Mouse (Mus musculus) liver, embryonic 11.5 days (tissue): ENCODE results near the gene Oxsr1. TPM values are rescaled to one million over a fixed set of nuclear protein-coding genes. Genes with fewer than 3 reads are reported as not detected.
"Not testable (repeated sequence)": the region's sequence is repeated elsewhere in the genome, so short reads cannot be mapped to it uniquely, and the experiment has no call there.

Experiments used
- ATAC-seq: fragments of 200-750 bp; cut with Nextera tagmentation; replicated peaks from 2 replicates; pipeline ENCODE4 v1.8.0; 2017; ENCODE audit warnings: moderate number of reproducible peaks, mild to moderate bottlenecking, moderate TSS enrichment, moderate library complexity; ENCODE audit not compliant: low FRiP score
- DNase-seq: peaks from one replicate; pipeline ENCODE4 v3.0.0-alpha.2; 2017; ENCODE audit warnings: low spot score
- H3K27ac ChIP-seq: fragments of 300-500 bp; sonication (generic); 2 replicates; pipeline ENCODE4 v1.5.1; 2014; ENCODE audit warnings: mild to moderate bottlenecking, low read depth, low read length, control low read depth
- H3K27me3 ChIP-seq: fragments of 300-500 bp; sonication (generic); replicated peaks from 2 replicates; pipeline ENCODE4 v1.6.1; 2014; ENCODE audit warnings: low read length, mixed read lengths; ENCODE audit not compliant: control insufficient read depth, insufficient read depth
- H3K36me3 ChIP-seq: fragments of 300-500 bp; sonication (generic); 2 replicates; pipeline ENCODE4 v1.6.1; 2014; ENCODE audit warnings: mild to moderate bottlenecking, low read length, moderate library complexity, mixed read lengths; ENCODE audit not compliant: control insufficient read depth, insufficient read depth
- H3K4me1 ChIP-seq: fragments of 300-500 bp; sonication (generic); replicated peaks from 2 replicates; pipeline ENCODE4 v1.6.1; 2014; ENCODE audit warnings: low read length, mixed read lengths; ENCODE audit not compliant: control insufficient read depth, insufficient read depth
- H3K4me2 ChIP-seq: fragments of 300-500 bp; sonication (generic); 2 replicates; pipeline ENCODE4 v1.6.1; 2014; ENCODE audit warnings: mild to moderate bottlenecking, control low read depth, moderate library complexity
- H3K4me3 ChIP-seq: fragments of 300-500 bp; sonication (generic); 2 replicates; pipeline ENCODE4 v1.5.1; 2014; ENCODE audit warnings: low read depth, low read length, control low read depth
- H3K9ac ChIP-seq: fragments of 300-500 bp; sonication (generic); 2 replicates; pipeline ENCODE4 v1.6.1; 2014; ENCODE audit warnings: low read depth, low read length, control low read depth
- H3K9me3 ChIP-seq: fragments of 300-500 bp; sonication (generic); 2 replicates; pipeline ENCODE4 v1.6.1; 2016; ENCODE audit warnings: low read length, inconsistent platforms, mixed read lengths; ENCODE audit not compliant: control insufficient read depth
- WGBS: fragments of 180-500 bp; shearing (Covaris S2); extraction: QIAGEN DNeasy Blood & Tissue Kit; methylation state at CpG from one replicate; pipeline ENCODE4 v1.1.7; 2014; 5-methylcytosine and 5-hydroxymethylcytosine counted together
- polyA plus RNA-seq: library from polyadenylated mRNA; unstranded; fragments of >200 nt; fragmentation: Nextera tagmentation; extraction: Ambion mirVana; gene quantifications from 2 replicates; pipeline ENCODE4 v1.2.1, GENCODE M21; 2014

Oxsr1 gene
- polyA plus RNA-seq, result 14.2 TPM in 2 replicates

DNA sequence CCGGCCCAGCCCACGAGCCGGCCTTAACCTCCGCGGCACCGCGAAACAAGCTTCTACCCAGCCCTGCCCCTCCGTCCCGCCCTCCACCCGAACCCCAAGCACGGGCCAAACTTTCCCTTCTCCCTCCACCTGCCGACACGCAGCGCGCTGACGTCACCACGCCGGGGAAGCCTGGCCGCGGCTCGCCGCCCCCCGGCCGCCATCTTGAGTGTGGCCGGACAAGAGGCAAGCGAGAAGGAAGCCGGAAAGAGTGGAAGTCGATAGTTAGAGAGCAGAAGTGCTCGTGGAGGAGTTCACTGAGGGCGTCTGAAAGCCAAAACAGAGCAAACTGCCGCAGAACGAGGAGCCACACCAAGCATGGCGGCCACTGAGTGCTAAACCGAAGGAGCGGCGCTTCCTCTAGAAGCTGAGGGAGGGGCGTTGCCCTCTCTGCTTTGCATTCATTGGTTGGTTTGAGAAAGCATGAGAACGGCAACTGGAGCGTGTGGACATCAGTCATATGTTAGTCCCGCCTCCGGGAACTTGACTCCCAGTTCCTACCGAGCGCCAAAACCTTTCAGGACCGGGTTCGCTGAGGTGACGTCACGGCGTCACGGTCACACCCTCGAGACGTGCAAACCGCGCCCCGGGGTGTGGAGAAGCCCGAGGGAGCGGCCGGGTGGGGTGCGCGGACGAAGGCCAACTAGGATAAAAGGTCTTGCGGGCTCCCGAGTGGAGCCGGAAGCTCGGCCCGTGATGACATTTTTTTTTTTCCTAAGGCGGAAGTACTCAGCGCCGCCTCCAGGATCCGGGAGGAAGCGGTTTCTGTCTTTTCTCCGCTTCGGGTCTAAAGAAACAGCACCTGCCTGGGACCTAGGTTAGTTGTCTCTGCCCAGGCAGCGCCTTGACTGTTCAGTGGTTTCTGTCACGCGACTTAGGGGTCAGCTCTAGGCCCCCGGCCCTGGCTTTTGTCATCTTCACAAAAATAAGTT lies at the start of gene Oxsr1:
Gene Oxsr1, minus strand, starts transcription at position 139 of the 971 bp plus-strand sequence.
- peak; percentile 95 for ATAC-seq
- peak within 1 kb of the TSS; percentile 99 for H3K27ac ChIP-seq
- peaks cover 7% of the 10 kb centered on the region for H3K4me1 ChIP-seq
- H3K9ac ChIP-seq, result peak within 1 kb of the TSS; percentile 93
- peak within 1 kb of the TSS; percentile 99 for H3K4me2 ChIP-seq
- WGBS, result under 1% methylated on average over 76 of the region's 76 CpGs
- H3K9me3 ChIP-seq, result no peaks in the 10 kb centered on the region
- no peaks in the 10 kb centered on the region for H3K27me3 ChIP-seq
- H3K4me3 ChIP-seq, result peak within 1 kb of the TSS; percentile 96
- DNase-seq, result peak; percentile 99
- no peaks in the 10 kb centered on the region for H3K36me3 ChIP-seq

DNA sequence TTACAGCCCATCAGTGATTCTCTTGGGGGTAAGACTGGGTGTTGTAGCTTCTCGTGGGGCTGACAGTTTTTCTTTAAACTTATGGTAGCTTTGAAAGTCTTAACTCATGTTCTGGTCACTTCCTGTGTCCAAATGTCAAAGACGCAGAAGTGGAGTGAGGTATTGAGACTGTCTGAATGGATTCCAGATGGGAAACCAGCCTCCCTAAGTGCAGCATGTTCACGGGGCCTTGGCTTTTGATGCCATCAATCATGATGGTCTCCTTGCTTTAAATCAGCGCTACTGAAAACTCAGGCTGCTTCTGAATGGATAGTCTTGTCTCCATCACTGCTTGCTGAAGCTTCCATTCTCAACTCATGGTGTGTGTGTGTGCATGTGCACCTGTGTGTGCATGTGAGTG lies 49.0 kb upstream of the Oxsr1 start:
- ATAC-seq (no peak), DNase-seq (no peak)
- Histone ChIP-seq H3K4me3 (no peak overlapping the region), H3K27ac (no peak overlapping the region), H3K9ac (no peak overlapping the region), H3K9me3 (no peaks in the 10 kb centered on the region), H3K4me1 (no peaks in the 10 kb centered on the region), H3K27me3 (no peaks in the 10 kb centered on the region), H3K4me2 (no peak overlapping the region), H3K36me3 (peaks cover 2% of the 10 kb centered on the region; the same call in 1 of the 2 replicates)
- 68% methylated on average over 4 of the region's 4 CpGs for WGBS

DNA sequence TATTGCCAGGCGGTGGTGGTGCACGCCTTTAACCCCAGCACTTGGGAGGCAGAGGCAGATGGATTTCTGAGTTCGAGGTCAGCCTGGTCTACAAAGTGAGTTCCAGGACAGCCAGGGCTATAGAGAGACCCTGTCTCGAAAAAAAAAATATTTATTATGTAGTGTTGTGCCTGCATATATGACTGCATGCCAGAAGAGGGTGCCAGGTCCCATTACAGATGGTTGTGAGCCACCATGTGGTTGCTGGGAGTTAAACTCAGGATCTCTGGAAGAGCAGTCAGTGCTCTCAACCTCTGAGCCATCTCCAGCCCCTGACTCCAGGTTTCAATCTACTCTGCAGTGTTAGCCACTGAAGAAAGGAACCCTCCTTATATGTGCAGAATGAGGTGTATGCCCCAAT lies 48.5 kb upstream of the Oxsr1 start:
- H3K9ac ChIP-seq, H3K36me3 ChIP-seq, ATAC-seq, H3K4me2 ChIP-seq, DNase-seq, H3K4me3 ChIP-seq, H3K9me3 ChIP-seq, H3K27ac ChIP-seq, H3K27me3 ChIP-seq, H3K4me1 ChIP-seq: not testable (repeated sequence)
- WGBS, result 80% methylated on average over 4 of the region's 4 CpGs

DNA sequence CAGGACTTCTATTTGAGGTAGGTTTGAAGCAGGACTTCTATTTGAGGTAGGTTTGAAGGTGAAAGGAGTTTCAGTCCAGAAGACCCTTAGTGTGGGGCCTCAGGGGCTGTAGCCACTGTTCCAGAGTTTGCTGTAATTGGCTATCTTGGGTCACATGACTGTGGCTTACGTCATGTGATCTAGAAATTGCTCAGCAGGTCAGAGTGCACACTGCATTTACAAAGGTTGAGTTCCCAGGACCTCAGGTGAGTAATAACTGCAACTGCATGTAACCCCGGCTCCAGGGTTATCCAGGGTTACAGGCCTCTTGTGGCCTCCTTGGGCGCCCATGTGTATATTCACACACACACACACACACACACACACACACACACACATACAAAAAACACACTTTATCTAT lies 46.1 kb upstream of the Oxsr1 start:
- H3K9ac ChIP-seq, result no peak overlapping the region
- H3K4me2 ChIP-seq, result no peak overlapping the region
- peaks cover 2% of the 10 kb centered on the region; the same call in 1 of the 2 replicates for H3K36me3 ChIP-seq
- H3K9me3 ChIP-seq, result no peaks in the 10 kb centered on the region
- H3K27me3 ChIP-seq, result no peaks in the 10 kb centered on the region
- no peak overlapping the region for H3K4me3 ChIP-seq
- 87% methylated on average over 3 of the region's 3 CpGs for WGBS
- ATAC-seq, result no peak
- no peak for DNase-seq
- H3K4me1 ChIP-seq, result no peaks in the 10 kb centered on the region
- H3K27ac ChIP-seq, result no peak overlapping the region

DNA sequence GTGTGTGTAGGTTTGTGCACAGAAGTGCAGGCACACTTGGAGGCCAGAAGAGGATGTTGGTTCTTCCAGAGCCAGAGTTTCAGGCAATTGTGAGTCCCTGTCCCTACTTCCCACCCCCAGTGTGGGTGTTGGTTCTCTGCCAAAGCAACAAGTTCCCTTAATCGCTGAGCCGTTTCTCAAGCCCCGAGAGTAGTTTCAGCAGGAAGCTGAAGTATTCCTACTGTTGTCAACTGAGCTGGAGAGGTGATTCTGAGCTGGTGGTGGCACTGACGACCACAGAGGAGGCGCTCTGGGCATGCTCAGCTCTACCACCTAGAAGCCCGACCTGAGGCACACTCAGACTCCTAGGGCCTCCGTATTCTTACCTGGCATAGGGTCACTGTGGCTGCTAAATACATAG lies 43.1 kb upstream of the Oxsr1 start, which contains the start of gene Slc22a14:
Gene Slc22a14, minus strand, starts transcription at position 270 of the 400 bp plus-strand sequence.
- ATAC-seq, result no peak
- H3K9me3 ChIP-seq, result no peaks in the 10 kb centered on the region
- WGBS, result 76% methylated on average over 7 of the region's 7 CpGs

DNA sequence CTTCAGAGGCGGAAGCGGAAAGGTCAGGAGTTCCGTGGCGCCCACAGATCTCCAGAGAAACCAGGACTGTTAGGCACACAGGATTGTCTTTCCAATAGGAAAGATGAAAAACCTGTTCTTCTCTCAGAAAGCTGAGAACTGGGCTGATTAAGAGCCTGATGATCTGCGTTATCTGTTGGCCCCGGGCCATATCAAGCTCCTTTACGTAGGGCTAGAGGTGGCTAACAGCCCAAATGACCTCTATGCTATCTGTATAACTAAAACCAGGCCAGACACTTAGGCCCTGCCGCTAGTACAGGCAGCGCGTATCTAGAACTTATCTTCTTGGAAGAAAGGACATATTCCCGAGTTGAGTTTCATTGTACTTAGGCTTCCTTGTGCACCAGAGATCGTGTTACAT lies 41.0 kb upstream of the Oxsr1 start:
- Histone ChIP-seq H3K4me2 (no peak overlapping the region), H3K36me3 (no peaks in the 10 kb centered on the region), H3K27ac (no peak overlapping the region), H3K9me3 (no peaks in the 10 kb centered on the region), H3K4me1 (no peaks in the 10 kb centered on the region), H3K4me3 (no peak overlapping the region), H3K27me3 (no peaks in the 10 kb centered on the region), H3K9ac (no peak overlapping the region)
- DNase-seq, result no peak
- WGBS, result 79% methylated on average over 12 of the region's 12 CpGs
- no peak for ATAC-seq

More for the DNA sequence above, 43.1 kb upstream of the Oxsr1 start, which contains the start of gene Slc22a14:
- Histone ChIP-seq H3K4me1 (no peaks in the 10 kb centered on the region), H3K4me2 (no peak within 1 kb of the TSS), H3K36me3 (peaks cover 2% of the 10 kb centered on the region; the same call in 1 of the 2 replicates), H3K27ac (no peak within 1 kb of the TSS), H3K27me3 (no peaks in the 10 kb centered on the region), H3K9ac (no peak within 1 kb of the TSS), H3K4me3 (no peak within 1 kb of the TSS)
- DNase-seq, result no peak

DNA sequence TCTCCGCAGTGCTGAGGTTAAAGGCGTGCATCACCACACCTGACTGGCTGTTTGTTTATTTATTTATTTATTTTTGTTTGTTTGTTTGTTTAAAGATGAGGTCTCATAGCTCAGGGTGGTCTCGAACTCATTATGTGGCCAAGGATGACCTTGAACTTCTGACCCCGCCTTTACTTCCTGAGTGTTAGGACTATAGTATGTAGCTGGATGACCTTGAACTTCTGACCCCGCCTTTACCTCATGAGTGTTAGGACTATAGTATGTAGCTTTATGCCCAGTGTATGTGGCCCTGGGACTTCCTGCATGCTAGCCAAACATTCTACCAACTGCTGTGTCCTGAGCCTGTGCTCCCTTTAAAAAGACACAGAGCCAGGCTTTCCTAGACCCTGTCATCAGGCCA lies 39.2 kb upstream of the Oxsr1 start:
- ATAC-seq, result no peak
- Histone ChIP-seq H3K36me3 (no peaks in the 10 kb centered on the region), H3K4me1 (no peaks in the 10 kb centered on the region; the same call in 1 of the 2 replicates), H3K27me3 (no peaks in the 10 kb centered on the region), H3K4me3 (no peak overlapping the region), H3K9ac (no peak overlapping the region), H3K27ac (no peak overlapping the region), H3K4me2 (no peak overlapping the region), H3K9me3 (no peaks in the 10 kb centered on the region)
- no peak for DNase-seq
- 86% methylated on average over 5 of the region's 5 CpGs for WGBS

DNA sequence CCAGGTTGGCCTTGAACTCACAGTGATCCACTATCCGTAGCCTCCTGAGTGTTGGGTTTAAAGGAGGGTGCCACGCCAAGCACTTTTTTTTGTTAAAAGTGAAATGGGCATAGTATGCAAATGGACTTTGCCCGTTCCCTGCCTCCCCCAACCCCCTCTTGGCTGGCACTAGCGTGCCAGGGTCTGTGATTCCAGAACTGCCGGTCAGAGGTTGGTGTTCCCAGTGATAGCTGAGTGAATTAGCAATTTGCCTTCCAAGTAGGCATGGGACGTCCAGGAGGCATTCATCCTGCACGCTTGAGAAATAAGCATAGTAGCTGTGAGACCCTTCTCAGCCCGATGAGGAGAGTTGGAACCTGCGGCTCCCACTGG lies 35.8 kb upstream of the Oxsr1 start:
- Histone ChIP-seq H3K9ac (peak overlapping the region; percentile 83), H3K36me3 (no peaks in the 10 kb centered on the region), H3K4me3 (peak overlapping the region; percentile 72), H3K4me1 (no peaks in the 10 kb centered on the region; the same call in 1 of the 2 replicates), H3K27ac (no peak overlapping the region), H3K4me2 (peak overlapping the region; percentile 88), H3K27me3 (no peaks in the 10 kb centered on the region), H3K9me3 (no peaks in the 10 kb centered on the region)
- 46% methylated on average over 9 of the region's 9 CpGs for WGBS
- ATAC-seq (no peak), DNase-seq (no peak)
